ENCODE assay signal across 13 mouse cellular contexts in the genomic region with DNA sequence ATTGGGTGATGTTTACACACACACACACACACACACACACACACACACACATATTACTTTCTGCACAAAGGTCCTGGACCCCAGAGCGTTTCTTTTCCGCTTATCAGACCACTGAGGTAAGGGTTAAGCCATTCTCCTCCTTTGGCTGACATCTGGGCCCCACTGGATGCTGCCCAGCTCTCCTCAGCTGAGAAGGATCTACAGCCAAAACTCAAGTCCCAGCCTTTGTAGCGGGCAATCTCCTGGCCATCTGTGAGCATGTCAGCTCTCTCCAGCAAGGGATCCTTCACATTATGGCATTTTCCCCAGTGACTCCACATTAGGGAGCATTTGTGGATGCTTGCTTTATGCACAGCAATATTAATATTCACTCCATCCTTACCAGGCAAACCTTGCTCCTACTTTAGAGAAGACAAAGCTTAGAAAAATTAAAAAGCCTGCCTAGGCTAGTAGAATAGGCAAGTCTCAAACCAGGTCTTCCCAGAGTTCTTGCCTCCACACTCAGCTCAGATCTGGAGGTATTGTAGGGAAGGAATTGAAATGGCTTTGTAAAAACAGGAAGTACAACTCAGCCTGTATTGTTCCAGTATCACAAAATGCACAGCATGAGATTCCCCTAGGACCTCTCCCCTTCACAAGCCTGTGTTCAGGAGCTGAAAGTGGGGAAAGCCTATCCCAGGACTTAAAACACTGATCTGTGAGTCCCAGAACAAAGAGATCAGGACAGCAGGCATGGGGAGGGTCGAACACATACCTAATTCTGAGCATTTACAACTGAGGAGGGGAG.
A peak's percentile ranks its signal among the peaks of the same experiment; 100 is the strongest.
DNase-seq lines count a peak whose midpoint lies in the region; ATAC-seq and TF ChIP-seq lines count a peak whose summit lies in the region.
"Had no signal": no experiment of that assay in that cellular context is flagged by ENCODE, and none has a peak within 500 bp of the region (broad histone marks: within the 10 kb centered on the region; RNA-seq: fewer than 3 reads in every experiment).

No protein-coding gene starts in this region.

- H3K4me1 ChIP-seq in heart, embryonic 10.5 days: peaks cover 38% of the 10 kb centered on the region
- H3K4me1 ChIP-seq in stomach, embryonic 14.5 days (ENCODE audit: control insufficient read depth, insufficient read depth, low read length): peaks cover 24% of the 10 kb centered on the region
- 0 out of 2 replicates have a peak, but pooled peaks cover 8% of the 10 kb centered on the region for H3K4me1 ChIP-seq in stomach, postnatal 0 days (replicated peaks; ENCODE audit: control insufficient read depth, insufficient read depth)
- H3K4me1 ChIP-seq in hindbrain, embryonic 16.5 days (ENCODE audit: control insufficient read depth, insufficient read depth, low read depth, low read length): peaks cover 8% of the 10 kb centered on the region
- peaks cover 19% of the 10 kb centered on the region; the same call in 1 of the 2 replicates for H3K4me1 ChIP-seq in lung, postnatal 0 days (ENCODE audit: insufficient read depth, low read depth, low read length)
- H3K4me1 ChIP-seq: liver, embryonic 15.5 days had no signal

- ATAC-seq in stomach, embryonic 14.5 days (ENCODE audit: insufficient number of reproducible peaks, insufficient read depth, low FRiP score, low read depth): no peak
- ATAC-seq in stomach, postnatal 0 days (ENCODE audit: low FRiP score, low TSS enrichment): no peak
- peak; percentile 47; the same call in 1 of the 2 replicates for ATAC-seq in hindbrain, embryonic 16.5 days
- no peak for ATAC-seq in lung, postnatal 0 days

- H3K4me3 ChIP-seq in heart, embryonic 10.5 days: no peak overlapping the region
- no peak overlapping the region for H3K4me3 ChIP-seq in stomach, embryonic 14.5 days (ENCODE audit: low read depth, low read length)
- no peak overlapping the region for H3K4me3 ChIP-seq in stomach, postnatal 0 days (ENCODE audit: low read depth, low read length)
- no peak overlapping the region for H3K4me3 ChIP-seq in hindbrain, embryonic 16.5 days (ENCODE audit: low read length)
- no peak overlapping the region for H3K4me3 ChIP-seq in lung, postnatal 0 days (ENCODE audit: low read depth, low read length)
- H3K4me3 ChIP-seq: erythroblast, embryonic 14.5 days; gastrocnemius, adult 2 months; liver, embryonic 15.5 days had no signal

- H3K36me3 ChIP-seq in heart, embryonic 10.5 days: no peaks in the 10 kb centered on the region
- no peaks in the 10 kb centered on the region for H3K36me3 ChIP-seq in stomach, embryonic 14.5 days (ENCODE audit: control insufficient read depth, insufficient read depth, low read length)
- H3K36me3 ChIP-seq in stomach, postnatal 0 days (ENCODE audit: control insufficient read depth, insufficient read depth, low read length): no peaks in the 10 kb centered on the region
- no peaks in the 10 kb centered on the region for H3K36me3 ChIP-seq in hindbrain, embryonic 16.5 days (ENCODE audit: control insufficient read depth, insufficient read depth, low read length)
- no peaks in the 10 kb centered on the region for H3K36me3 ChIP-seq in lung, postnatal 0 days (ENCODE audit: insufficient read depth, low read length)
- H3K36me3 ChIP-seq: liver, embryonic 15.5 days had no signal

- H3K27me3 ChIP-seq in heart, embryonic 10.5 days (ENCODE audit: insufficient read depth, poor library complexity, severe bottlenecking): no peaks in the 10 kb centered on the region
- no peaks in the 10 kb centered on the region for H3K27me3 ChIP-seq in stomach, embryonic 14.5 days (ENCODE audit: control insufficient read depth, insufficient read depth, low read length)
- no peaks in the 10 kb centered on the region for H3K27me3 ChIP-seq in stomach, postnatal 0 days (ENCODE audit: control insufficient read depth, insufficient read depth, low read length)
- no peaks in the 10 kb centered on the region for H3K27me3 ChIP-seq in hindbrain, embryonic 16.5 days (replicated peaks; ENCODE audit: control insufficient read depth, insufficient read depth, low read length)
- H3K27me3 ChIP-seq in lung, postnatal 0 days (replicated peaks; ENCODE audit: insufficient read depth, low read length): no peaks in the 10 kb centered on the region
- H3K27me3 ChIP-seq: liver, embryonic 15.5 days had no signal

- TF ChIP-seq CTCF in stomach, postnatal 0 days (IDR thresholded peaks at IDR 0.05; ENCODE audit: low read depth): no peak
- TF ChIP-seq CTCF in lung, postnatal 0 days (IDR thresholded peaks at IDR 0.05): no peak

- WGBS in heart, embryonic 10.5 days: 51% methylated on average over 4 of the region's 4 CpGs
- WGBS in stomach, embryonic 14.5 days: 45% methylated on average over 4 of the region's 4 CpGs
- WGBS in stomach, postnatal 0 days: 47% methylated on average over 4 of the region's 4 CpGs
- 54% methylated on average over 4 of the region's 4 CpGs for WGBS in hindbrain, embryonic 16.5 days
- 56% methylated on average over 4 of the region's 4 CpGs for WGBS in lung, postnatal 0 days

- peak overlapping the region; percentile 29; the same call in 1 of the 2 replicates for H3K27ac ChIP-seq in heart, embryonic 10.5 days
- peak overlapping the region; percentile 82 for H3K27ac ChIP-seq in stomach, embryonic 14.5 days (ENCODE audit: low read length)
- no peak overlapping the region; the same call in 1 of the 2 replicates for H3K27ac ChIP-seq in stomach, postnatal 0 days (replicated peaks)
- no peak overlapping the region for H3K27ac ChIP-seq in hindbrain, embryonic 16.5 days (ENCODE audit: low read depth, low read length)
- H3K27ac ChIP-seq in lung, postnatal 0 days (ENCODE audit: low read length): no peak overlapping the region
- H3K27ac ChIP-seq: gastrocnemius, adult 2 months; liver, embryonic 15.5 days had no signal

- H3K9ac ChIP-seq in stomach, embryonic 14.5 days (replicated peaks; ENCODE audit: low read depth, low read length): no peak overlapping the region
- no peak overlapping the region for H3K9ac ChIP-seq in stomach, postnatal 0 days (ENCODE audit: low read length)
- H3K9ac ChIP-seq in hindbrain, embryonic 16.5 days (ENCODE audit: low read depth, low read length): no peak overlapping the region
- no peak overlapping the region for H3K9ac ChIP-seq in lung, postnatal 0 days (replicated peaks; ENCODE audit: low read depth)
- H3K9ac ChIP-seq: liver, embryonic 15.5 days had no signal

- no peak overlapping the region for H3K4me2 ChIP-seq in stomach, embryonic 14.5 days (replicated peaks; ENCODE audit: low read depth, low read length)
- H3K4me2 ChIP-seq in stomach, postnatal 0 days (replicated peaks; ENCODE audit: low read depth): no peak overlapping the region
- no peak overlapping the region for H3K4me2 ChIP-seq in hindbrain, embryonic 16.5 days (ENCODE audit: low read length)
- no peak overlapping the region for H3K4me2 ChIP-seq in lung, postnatal 0 days (replicated peaks; ENCODE audit: low read depth, low read length)
- H3K4me2 ChIP-seq: liver, embryonic 15.5 days had no signal

- TF ChIP-seq EP300 in stomach, postnatal 0 days (optimal IDR thresholded peaks at IDR 0.05): no peak
- no peak for TF ChIP-seq EP300 in lung, postnatal 0 days (IDR thresholded peaks at IDR 0.05)

- intact Hi-C loops in heart, postnatal 25 days (cut with DNase I): no loop called here

- H3K9me3 ChIP-seq in heart, embryonic 10.5 days: no peaks in the 10 kb centered on the region
- H3K9me3 ChIP-seq in stomach, embryonic 14.5 days (ENCODE audit: control insufficient read depth, low read depth, low read length): no peaks in the 10 kb centered on the region
- no peaks in the 10 kb centered on the region for H3K9me3 ChIP-seq in stomach, postnatal 0 days (ENCODE audit: control insufficient read depth, low read length)
- H3K9me3 ChIP-seq in hindbrain, embryonic 16.5 days (ENCODE audit: control insufficient read depth, low read length): no peaks in the 10 kb centered on the region
- no peaks in the 10 kb centered on the region for H3K9me3 ChIP-seq in lung, postnatal 0 days (ENCODE audit: low read length)
- H3K9me3 ChIP-seq: liver, embryonic 15.5 days had no signal

- DNase-seq in heart, embryonic 10.5 days (ENCODE audit: low spot score): no peak
- no peak for DNase-seq in heart, postnatal 25 days (ENCODE audit: low spot score)
- no peak for DNase-seq in stomach, postnatal 0 days (ENCODE audit: low spot score)
- DNase-seq in thymus, adult 18-20 months: no peak
- no peak for DNase-seq in lung, postnatal 0 days (ENCODE audit: low spot score)
- no peak for DNase-seq in ovary, postnatal 36 days (ENCODE audit: low spot score)
- DNase-seq: cerebellum, adult 2 months; gastrocnemius, adult 2 months; kidney, postnatal 10 days had no signal

Comparison
In these comparisons a context has a peak if more than half of its experiments do, and no peak if none do; other contexts are left out.
1. H3K27ac ChIP-seq: peak in heart, embryonic 10.5 days (single experiment) and stomach, embryonic 14.5 days (single experiment); none in stomach, postnatal 0 days (single experiment), hindbrain, embryonic 16.5 days (single experiment) and lung, postnatal 0 days (single experiment).